Mouse (Mus musculus) left cerebral cortex, adult 9 months (tissue): ENCODE data around the gene Galt.

Experiments used
- DNase-seq, 2 experiments: peaks; one replicate each; pipeline ENCODE4 v3.0.0; 2022; ENCODE audit warnings: low spot score in 2 of 2

Galt gene

DNA sequence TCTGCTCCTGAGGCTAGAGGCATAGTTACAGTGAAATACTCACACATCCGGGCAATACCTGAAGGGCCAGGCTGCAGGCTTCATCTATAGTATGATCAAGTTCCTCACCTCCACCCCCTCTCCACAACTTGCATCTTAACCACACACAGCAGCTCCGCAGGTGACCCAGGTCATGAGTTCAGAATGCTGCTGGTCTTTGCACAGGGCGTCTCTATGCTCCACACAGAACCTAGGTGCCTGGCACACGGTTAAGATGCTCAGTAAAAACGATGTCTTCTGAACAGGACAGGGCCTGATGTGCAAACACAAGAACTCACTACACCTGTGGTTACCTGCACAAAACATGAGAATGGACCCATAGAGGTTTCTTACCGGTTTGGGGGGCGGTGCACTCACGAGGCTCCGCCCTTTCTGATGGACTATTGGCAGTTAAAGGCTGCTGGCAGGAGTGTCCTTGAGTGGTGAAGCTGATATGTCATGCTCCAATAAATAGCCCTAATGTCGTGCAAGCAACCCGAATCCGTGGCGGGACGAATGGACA, at the start of gene Galt:
Gene Galt, plus strand, starts transcription at position 432 of the 541 bp plus-strand sequence.
- DNase-seq = peak in 1 of 2 experiments; percentile 61

DNA sequence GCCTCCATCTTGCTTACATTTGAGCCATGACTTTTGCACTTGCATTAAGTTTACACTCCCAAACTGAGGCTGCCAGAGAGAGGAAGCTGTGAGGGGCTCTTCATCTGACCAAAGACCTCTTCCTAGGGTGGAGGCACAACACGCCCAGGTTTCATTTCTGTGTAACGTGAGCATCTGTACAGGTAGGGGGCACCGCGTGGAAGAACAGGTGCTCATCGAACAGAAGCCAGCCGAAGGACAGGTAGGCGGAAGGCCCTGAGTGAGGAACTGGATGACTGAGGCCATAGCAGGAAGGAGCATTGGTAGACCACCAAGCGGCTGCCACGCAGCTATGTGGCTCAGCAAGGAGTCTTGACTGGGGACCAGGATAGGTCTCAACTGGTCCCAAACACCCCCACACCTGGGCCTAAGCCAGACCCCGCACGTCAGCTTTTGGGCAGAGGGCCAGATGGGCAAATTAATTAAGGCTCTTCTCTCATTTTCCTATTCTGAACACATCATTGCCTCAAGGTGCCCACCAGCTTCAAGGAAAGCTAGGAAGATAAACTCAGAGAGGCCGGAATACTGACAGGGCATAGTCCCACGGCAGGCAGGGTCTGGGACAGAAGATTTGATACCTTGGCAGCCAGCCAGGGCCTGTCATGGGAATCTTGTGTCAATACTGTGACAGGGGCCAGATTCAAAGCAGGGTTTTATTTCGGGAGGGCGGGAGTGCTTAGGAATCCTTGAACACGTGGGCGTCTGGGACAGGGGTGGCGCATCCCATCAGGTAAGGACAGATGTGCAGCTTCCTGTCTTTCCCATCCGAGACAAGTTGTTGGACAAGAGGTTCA, 48.9 kb upstream of the Galt start:
- DNase-seq = no peak

DNA sequence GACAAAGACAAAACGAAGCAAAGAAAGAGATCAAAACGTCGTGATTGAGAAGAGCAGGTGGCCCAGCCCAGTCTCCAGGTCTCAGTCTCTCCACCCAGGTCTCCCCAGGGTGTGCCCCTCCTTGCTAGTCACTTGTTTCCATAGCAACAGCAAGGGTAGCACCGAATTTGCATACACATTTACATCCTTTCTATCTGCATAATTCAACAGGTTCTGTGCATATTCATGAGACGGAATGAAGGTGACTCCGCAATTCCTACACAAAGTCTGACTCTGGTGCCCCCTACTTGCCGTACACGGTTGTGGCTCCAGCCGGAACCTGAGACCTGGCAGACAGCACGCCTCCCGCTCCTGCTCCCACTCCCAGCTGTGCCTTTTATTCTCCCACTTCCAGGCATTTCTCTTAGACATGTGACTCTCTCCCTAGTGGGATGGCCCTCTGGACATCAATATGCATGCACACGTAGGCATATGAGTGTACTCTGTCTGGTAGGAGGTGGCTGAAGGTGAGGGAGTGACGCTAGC, 48.0 kb upstream of the Galt start:
- DNase-seq = peak; percentile 74 to 87

DNA sequence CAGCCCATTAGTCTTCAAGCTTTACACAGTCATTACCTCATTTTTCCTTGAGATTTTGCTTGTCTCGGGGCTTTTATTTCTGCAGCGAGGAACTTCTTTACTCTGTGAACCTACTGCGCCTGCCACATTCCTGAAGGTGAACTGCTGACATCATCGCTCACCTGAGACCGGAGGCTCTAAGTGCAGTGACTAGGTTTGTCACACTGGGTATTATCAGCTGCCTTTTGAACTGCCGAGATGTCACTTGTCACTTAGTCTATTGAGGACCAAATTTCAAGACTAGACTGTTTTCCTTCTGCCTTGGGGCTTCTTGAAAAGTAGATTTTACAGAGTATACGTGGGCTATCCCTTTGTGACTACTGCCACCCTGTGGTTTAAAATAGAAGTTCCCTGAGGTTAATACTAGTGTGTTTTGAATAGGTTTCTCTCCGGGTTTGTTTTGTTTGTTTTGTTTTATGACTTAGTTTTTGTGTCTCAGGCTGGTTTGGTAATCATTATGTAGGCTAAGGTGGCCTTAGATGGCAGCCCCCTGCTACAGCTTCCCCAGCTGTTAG, 46.8 kb upstream of the Galt start:
- peak in 1 of 2 experiments; percentile 63 for DNase-seq

DNA sequence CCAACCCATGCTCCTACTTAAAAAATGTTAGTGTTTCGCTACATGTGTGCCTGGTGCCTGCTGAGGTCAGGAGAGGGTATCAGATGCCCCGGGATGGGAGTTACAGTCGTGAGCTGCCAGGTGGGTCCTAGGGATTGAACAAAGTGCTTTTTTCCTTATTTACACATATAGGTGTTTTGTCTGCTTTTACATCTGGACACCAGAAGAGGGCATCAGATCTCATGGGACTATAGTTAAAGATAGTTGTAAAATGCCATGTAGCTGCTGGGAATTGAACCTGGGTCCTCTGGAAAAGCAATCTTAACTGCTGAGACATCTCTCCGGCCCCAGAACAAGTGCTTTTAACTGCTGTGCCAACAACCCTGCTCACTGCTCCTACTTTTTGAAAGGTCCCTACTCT, 44.8 kb upstream of the Galt start:
- DNase-seq = no peak

DNA sequence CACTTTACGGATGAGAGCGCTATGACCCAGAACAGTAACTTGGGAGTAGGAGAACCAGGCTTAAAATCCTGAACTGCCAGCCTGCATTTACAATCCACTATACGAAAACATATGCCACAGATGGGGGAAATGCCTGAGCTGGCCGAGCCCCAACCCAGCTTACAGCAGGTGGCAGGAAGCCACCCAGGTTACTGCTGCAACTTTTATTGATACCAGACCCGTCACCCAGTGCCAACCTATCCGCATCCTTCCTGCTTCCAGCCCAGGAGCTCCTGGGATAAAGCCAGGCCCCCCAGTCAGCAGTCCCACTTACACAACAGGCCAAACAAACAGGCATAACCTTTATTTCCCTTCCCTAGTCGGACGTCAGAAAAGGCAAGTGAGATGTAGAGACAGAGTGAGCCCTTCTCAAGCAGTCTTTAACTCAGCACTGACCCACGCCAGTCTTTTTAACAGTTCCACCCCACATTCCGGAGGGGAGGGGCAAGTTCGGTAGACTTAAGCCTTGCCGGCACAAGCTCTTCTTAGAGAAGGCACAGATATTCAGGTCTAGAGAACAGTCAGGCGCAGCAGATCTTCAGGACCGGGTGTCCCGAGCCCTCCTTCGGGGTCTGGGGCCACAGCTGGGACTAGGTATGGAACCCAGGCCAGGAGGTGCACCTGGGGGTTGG, 43.2 kb upstream of the Galt start:
- DNase-seq = no peak

DNA sequence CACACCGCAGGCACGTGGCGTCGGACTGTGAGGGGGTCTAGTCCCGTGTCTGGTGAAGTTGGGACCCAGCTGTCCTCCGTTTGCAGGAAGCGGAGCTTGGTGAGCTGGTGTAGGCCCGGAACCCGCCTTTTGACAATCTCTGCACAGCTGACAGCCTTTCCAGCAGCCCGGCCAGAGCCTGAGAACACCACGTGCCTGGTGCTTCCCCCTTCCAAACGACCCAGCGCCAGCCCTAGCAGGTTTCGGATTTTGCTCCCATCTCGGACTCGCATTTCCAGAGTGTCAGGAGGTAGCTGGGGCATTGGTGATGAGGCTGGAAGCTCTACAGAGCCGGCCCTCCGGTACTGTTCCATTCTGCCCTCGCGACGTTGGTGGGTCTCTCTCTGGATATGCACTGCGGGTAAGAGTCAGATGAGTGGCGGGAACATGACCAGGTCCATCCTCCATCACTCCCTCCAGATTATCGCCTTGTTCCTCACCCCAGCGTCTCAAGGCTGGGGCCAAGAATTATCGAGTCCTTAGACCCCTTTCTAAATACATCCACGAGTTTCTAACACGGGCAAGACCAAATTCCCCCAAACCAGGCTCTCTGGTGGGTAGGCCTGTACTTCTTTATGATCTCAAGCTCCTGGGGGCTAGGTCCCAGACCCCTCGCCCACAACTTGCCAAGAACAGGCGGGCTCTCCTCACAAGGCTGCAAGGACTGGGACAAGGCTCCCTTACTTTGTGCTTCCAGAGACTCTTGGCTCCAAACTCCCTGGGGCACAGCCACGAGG, 42.4 kb upstream of the Galt start:
- no peak for DNase-seq

DNA sequence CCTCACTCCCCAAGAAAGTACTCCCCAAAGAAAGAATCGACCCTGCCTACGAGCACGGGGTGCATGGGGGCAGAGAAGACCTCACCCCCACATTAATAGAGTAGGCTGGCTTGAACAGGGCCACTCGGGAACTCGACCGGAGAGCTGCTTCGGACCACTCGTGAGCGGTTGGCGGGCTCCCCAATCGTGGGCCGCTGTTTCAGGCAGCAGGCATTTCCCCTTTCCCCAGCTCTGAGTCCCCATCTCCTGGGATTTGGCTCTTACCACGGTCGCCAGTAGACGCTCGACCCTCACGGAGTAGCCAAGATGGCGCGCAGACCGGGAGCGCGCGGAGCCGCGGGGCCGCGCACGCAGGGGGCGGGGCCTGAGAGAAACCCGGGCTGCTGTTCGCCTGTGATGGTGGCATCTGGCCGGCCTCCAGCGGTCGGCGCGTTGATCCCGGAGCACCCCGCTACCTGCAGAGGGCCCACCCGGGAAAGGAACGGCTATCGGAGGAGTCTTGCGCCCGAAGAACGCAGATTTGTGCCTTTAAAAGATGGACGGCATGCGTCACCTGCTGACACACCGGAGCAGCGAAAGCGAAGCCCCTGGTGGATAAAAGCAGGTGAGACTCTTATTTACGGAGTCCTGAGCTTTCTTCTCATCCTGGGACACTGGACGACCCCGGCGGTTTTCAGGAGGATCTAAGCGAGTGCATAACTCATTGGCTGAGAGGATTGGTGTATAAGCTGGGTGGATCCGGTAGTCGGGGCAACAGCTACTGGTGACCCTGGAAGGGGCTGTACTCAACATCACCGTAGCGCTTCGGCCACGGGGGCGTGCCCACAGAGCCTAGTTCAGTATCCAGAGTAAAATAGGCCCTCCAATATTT, 41.6 kb upstream of the Galt start, which contains the start of gene Rpp25l:
Gene Rpp25l, minus strand, starts transcription at position 338 of the 871 bp plus-strand sequence.
- DNase-seq = peak in 1 of 2 experiments; percentile 78

DNA sequence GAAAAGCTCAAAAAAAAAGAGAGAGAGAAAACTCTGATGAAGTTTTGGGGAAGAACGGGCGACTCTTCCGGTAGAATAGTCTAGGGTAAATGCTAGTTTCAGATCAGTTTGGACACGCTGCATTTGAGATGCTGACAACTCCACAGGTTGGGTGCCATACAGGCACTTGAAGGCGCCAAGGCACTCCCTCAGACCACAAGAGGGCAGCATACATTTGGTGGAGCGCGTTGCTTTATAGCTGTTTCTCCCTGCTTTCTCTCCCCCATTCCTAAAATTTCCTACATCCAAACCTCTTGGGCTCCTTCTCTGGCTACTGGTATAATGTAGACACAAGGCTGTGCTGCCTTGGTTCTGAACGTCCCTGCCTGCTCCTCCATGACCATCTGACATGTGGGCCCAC, 40.8 kb upstream of the Galt start:
- peak in 1 of 2 experiments; percentile 83 for DNase-seq

DNA sequence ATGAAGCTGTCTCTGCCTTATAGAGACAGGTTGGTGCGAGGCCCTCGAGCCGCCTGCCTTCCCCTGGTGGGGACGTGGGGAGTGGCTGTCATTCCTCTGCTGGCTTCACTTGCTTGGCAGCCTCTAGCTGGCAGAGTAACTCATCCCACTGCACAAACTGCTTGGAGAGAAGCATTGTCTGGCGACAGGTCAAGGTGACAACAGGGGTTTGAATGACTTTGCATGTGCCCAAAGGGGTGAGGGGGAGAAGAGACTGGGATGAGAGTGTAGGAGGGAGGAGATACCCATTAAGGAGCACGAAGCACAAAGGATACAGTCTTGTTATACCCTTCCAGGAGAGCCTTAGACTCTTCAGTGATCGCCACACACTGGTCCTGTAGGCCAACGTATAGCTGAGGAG, 39.9 kb upstream of the Galt start:
- DNase-seq = no peak

DNA sequence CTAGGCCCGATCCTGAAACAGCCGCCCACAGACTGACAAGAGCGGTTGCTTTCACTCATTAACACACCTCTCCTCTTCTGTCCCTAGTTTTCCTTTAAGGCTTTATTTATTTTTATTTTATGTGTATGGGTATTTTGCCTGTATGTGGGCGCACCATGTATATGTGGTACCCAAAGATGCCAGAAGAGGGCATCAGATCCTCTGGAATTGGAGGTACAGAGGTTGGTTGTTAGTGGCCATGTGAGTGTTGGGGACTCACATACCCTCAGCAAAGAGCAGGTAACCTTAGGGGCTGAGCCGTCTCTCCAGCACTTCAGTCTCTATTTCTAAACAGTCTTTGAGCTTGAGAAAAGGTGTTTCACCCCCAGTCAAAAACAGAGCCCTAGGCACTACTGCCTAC, 39.4 kb upstream of the Galt start:
- DNase-seq = peak in 1 of 2 experiments; percentile 73

DNA sequence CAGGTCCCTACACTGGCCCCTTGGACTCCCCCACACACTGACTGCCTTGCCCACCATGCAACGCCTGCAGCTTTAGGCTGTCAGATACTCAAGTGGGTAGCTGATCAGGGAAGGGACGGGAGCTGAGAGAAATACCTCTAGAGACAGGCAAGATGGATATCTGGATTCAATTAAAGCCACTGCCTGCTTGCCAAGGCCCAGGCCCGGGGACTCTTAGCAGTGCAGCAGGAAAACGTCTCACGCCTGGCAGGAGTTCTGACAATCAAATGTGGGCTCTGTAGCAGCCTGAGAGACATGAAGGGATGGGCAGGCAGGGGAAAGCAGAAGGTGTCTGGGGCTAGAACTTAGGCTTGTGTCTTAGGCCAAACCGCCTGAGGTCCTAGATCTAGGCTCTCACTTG, 38.2 kb upstream of the Galt start:
- DNase-seq = no peak

DNA sequence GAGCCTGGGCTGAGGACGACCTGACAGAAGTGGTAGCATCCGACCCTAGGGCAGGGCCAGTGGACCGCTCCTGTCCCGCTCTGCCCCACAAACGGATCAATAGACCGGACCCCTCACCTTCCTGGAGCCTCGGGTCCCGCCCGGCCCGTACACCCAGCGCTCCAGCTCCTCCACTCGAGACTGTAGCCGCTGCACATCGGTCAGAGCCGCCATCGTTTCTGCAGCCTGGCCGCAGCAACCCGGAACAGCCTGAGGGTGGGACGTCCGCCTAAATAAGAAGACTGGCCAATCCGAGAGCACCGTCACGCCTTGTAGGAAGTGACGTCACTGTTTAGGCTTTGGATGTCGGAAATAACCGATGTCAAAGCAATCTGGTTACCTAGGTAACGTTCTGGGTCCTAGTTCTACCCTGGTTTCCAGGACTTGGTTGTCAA, 32.1 kb upstream of the Galt start, which contains the start of gene Dctn3:
Gene Dctn3, minus strand, starts transcription at position 253 of the 434 bp plus-strand sequence.
- peak; percentile 95 to 96 for DNase-seq

DNA sequence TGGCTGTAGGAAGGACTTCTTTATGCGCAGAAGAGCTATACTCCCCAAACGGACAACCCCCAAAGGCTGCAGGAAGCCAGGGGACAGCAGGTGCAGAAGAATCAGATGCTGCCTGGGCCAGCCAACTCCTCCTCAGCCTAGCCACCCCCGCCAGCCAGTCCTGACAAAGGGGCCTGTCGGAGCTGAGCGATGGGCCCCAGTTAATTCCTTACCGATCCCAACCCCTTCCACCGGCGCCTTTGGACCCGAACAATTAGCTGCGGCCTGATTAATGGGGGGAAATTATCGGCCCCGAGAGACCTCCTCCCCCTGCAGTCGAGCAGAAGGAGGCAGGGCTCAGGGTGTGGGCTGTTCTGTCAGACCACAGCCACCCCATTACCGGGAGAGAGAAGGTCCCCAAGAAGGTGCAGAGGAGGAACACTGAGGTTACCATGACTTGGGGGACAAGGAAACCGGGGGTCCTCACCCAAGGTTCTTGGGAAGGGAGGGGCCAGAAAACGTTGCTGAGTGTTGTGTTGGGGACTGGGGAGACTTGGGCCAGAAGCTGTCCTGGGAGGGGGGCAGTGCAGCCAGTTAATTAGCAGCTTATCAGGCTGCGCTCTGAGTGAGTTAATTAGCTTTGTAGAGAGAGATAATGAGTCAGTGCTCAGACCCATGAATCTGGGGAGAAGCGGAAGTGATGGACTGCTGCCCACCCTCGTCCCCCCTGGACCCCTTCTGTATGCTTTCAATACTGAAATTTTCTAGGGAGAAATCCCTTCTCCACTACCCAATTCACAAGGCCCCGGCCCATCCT, 28.0 kb upstream of the Galt start:
- no peak for DNase-seq

DNA sequence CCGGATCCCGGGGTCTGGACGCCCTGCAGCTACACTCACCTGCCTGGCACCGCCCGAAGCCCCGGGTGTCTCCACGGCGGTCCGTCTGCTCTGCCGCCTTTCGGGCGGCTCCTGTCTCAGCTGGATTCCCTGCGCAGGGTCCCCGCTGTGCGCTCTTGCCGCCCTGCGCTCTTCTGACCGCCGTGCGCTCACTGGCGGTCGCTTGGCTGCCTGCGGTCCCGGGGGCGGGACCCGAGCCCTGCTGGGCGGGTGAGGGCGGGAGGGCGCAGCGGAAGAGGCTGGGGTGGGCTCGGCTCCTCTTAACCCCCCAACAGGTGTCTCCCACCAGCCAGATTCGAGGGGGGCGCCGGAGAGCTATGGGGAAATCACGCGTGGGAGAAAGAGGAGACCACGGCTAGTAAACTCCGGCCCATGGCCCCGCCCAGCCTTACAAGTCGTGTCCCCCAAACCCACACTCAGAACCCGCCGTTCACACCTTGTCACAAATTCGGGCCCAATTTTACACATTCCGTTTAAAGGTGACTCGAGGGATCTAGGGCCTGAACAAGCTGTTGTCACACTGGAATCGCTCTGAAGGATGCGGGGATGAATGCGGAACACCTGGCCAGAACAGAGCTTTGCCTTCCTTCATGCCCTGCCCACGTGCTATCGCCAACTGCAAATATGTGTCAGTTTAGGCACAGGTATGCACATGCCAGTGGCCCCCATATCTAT, 23.8 kb upstream of the Galt start, which contains the start of gene Arid3c:
Gene Arid3c, minus strand, starts transcription at position 91 of the 714 bp plus-strand sequence.
- DNase-seq = no peak

DNA sequence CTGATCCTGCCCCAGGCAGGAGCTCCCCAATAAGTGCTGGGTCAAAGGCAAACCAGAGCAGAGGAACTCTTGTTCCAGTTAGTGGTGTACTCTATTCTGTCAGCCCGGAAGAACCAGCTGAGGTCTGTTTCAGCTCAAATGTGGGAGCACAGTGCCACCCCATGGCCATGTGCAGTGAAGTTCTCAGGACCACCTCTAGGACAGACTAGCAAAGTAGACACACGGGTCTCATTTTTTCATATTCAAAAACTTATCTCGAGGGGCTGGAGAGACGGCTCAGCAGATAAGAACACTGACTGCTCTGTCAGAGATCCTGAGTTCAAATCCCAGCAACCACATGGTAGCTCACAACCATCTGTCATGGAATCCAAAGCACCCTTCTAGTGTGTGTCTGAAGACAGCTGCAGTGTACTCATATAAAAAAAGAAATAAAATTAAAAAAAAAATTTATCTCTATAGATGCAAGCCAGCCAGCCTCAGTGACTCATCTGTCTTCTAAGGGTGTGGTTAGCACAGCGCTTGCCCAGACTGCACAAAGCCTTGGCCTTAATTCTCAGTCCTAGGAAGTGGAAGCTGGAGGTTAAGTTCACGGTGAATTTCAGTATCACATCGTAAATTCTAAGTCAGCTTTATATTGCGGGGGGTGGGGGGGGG, 17.3 kb upstream of the Galt start:
- DNase-seq = peak in 1 of 2 experiments; percentile 83

DNA sequence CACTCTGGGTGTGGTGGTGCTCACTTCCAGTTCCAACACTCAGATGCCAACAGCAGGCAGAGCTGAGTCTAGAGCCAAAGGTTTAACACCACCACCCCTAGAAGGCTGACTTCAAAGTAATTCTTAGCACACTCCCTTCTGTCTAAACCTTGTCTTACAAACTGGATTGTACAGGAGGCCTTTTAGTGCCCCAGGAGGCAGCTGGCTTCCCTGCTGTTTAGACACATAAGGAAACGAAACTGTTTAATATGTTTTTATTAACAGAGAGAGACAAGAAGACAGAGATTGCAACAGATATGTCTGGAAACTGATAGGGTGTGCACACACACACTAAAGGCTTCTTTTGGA, 16.8 kb upstream of the Galt start:
- DNase-seq = no peak

DNA sequence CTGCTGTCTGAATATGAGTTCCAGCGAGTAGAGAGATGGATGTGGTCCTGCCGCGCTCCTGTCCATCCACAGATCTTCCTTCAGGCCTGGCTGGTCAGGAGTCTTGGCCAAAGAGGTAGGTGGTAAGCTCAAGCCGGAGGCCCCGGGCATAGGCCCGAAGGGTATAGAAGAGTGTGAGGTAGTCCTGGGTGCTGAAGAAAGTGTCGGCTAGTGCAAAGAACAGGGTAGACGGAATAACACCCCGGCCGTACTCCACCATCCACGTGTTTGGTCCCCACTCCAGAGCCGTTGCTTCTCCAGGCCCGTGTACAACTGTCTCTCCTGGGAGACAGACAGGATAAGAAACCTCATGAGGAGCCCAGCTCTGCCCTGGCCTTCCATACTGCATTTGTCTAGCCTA, 15.8 kb upstream of the Galt start:
- DNase-seq = no peak
